Mouse (Mus musculus): Measurements from ENCODE around the gene Araf.
A peak's percentile ranks its signal among the peaks of the same experiment; 100 is the strongest.

Gene Araf

GRCm38 (mm10) chrX:20848256-20848984 lies 50.8 kb downstream of the Araf start:
- peak; percentile 98 for DNase-seq (ENCODE audit: low read depth)

GRCm38 (mm10) chrX:20853794-20854193 lies 56.2 kb downstream of the Araf start:
- no peak for DNase-seq (ENCODE audit: low read depth)

GRCm38 (mm10) chrX:20861453-20862104 lies 64.0 kb downstream of the Araf start:
- no peak for DNase-seq (ENCODE audit: low read depth)

- DNase-seq (ENCODE audit: low read depth) = peak; percentile 42
These were observed 64.8 kb downstream of the Araf start for GRCm38 (mm10) chrX:20862105-20863065.

- peak; percentile 74 for DNase-seq (ENCODE audit: low read depth)
These were observed 65.8 kb downstream of the Araf start for GRCm38 (mm10) chrX:20863161-20864101.

GRCm38 (mm10) chrX:20868091-20868490 lies 70.5 kb downstream of the Araf start:
- DNase-seq (ENCODE audit: low read depth) = no peak

- DNase-seq (ENCODE audit: low read depth) = no peak
These were observed 71.6 kb downstream of the Araf start for GRCm38 (mm10) chrX:20869203-20869602.

GRCm38 (mm10) chrX:20869962-20870513 lies 72.4 kb downstream of the Araf start, which contains the start of gene Timp1:
TSS of gene Timp1 (plus strand) at chrX:20870166.
- peak; percentile 73 for DNase-seq (ENCODE audit: low read depth)

GRCm38 (mm10) chrX:20872928-20873500 lies 75.4 kb downstream of the Araf start:
- DNase-seq (ENCODE audit: low read depth) = no peak

- DNase-seq (ENCODE audit: low read depth) = no peak
These were observed 77.6 kb downstream of the Araf start for GRCm38 (mm10) chrX:20875241-20875640.

- no peak for DNase-seq (ENCODE audit: low read depth)
These were observed 112.5 kb downstream of the Araf start for GRCm38 (mm10) chrX:20910074-20910473.

Data from 416B (cell line).